Mouse (Mus musculus): ENCODE results near the gene Atxn1. TPM values are rescaled to one million over a fixed set of nuclear protein-coding genes. Genes with fewer than 3 reads are reported as not detected.

The Atxn1 gene
- total and polyA plus RNA-seq, 3 experiments, result 0.39 to 1.1 TPM; not detected in 1

GRCm38 (mm10) chr13:45539205-45539568, 425.6 kb downstream of the Atxn1 start:
- Histone ChIP-seq H3K4me1 (ENCODE audit: control insufficient read depth in 1 of 2, insufficient read depth in 2 of 2, low read length in 2 of 2) (peaks cover 1 to 5% of the 10 kb centered on the region in 2 experiments; a peak in 3 of 4 replicates), H3K27ac (ENCODE audit: control insufficient read depth, low read depth, low read length) (no peak overlapping the region), H3K27me3 (ENCODE audit: control insufficient read depth in 1 of 2, insufficient read depth in 2 of 2, low read length in 2 of 2) (no peaks in the 10 kb centered on the region), H3K9me3 (replicated peaks; ENCODE audit: insufficient read depth, low read length) (no peaks in the 10 kb centered on the region), H3K79me2 (ENCODE audit: control insufficient read depth, insufficient read depth, low read length, poor library complexity) (no peaks in the 10 kb centered on the region), H3K4me3 (ENCODE audit: control insufficient read depth in 1 of 2, insufficient read depth in 1 of 2, low read depth in 2 of 2, low read length in 2 of 2) (no peak overlapping the region), H3K36me3 (ENCODE audit: control insufficient read depth in 1 of 2, insufficient read depth in 2 of 2, low read length in 2 of 2) (peaks cover 0 to 2% of the 10 kb centered on the region in 2 experiments; a peak in 3 of 4 replicates), H3K9ac (ENCODE audit: control insufficient read depth, low read depth, low read length, poor library complexity, severe bottlenecking) (no peak overlapping the region)
- no peak for TF ChIP-seq CHD2 (IDR thresholded peaks at IDR 0.05; ENCODE audit: low read length)
- peak; percentile 53 for TF ChIP-seq ZC3H11A (IDR thresholded peaks at IDR 0.05; ENCODE audit: low read depth, low read length)
- TF ChIP-seq SMC3 (IDR thresholded peaks at IDR 0.05; ENCODE audit: low read depth, low read length), result peak; percentile 60
- TF ChIP-seq NELFE (IDR thresholded peaks at IDR 0.05; ENCODE audit: low read depth, low read length), result no peak
- TF ChIP-seq RAD21 (IDR thresholded peaks at IDR 0.05; ENCODE audit: low read depth, low read length), result peak; percentile 72
- peak; percentile 71 to 81 (median 79) for TF ChIP-seq CTCF (IDR thresholded peaks at IDR 0.05 in 2 of 3, conservative IDR thresholded peaks at IDR 0.05 in 1 of 3; ENCODE audit: control insufficient read depth in 1 of 3, insufficient read depth in 1 of 3, low read depth in 2 of 3, low read length in 3 of 3, poor library complexity in 1 of 3, severe bottlenecking in 1 of 3)
- peak; percentile 65 for DNase-seq (ENCODE audit: low read depth, low spot score)

- Histone ChIP-seq H3K4me1 (ENCODE audit: control insufficient read depth in 1 of 2, insufficient read depth in 2 of 2, low read length in 2 of 2) (peaks cover 2 to 9% of the 10 kb centered on the region in 2 experiments; a peak in 3 of 4 replicates), H3K9ac (ENCODE audit: control insufficient read depth, low read depth, low read length, poor library complexity, severe bottlenecking) (no peak overlapping the region), H3K27ac (ENCODE audit: control insufficient read depth, low read depth, low read length) (no peak overlapping the region), H3K79me2 (ENCODE audit: control insufficient read depth, insufficient read depth, low read length, poor library complexity) (no peaks in the 10 kb centered on the region), H3K4me3 (ENCODE audit: control insufficient read depth in 1 of 2, insufficient read depth in 1 of 2, low read depth in 2 of 2, low read length in 2 of 2) (no peak overlapping the region), H3K27me3 (ENCODE audit: control insufficient read depth in 1 of 2, insufficient read depth in 2 of 2, low read length in 2 of 2) (no peaks in the 10 kb centered on the region), H3K36me3 (ENCODE audit: control insufficient read depth in 1 of 2, insufficient read depth in 2 of 2, low read length in 2 of 2) (peaks cover 0 to 5% of the 10 kb centered on the region in 2 experiments; a peak in 3 of 4 replicates), H3K9me3 (replicated peaks; ENCODE audit: insufficient read depth, low read length) (no peaks in the 10 kb centered on the region)
- DNase-seq (ENCODE audit: low read depth, low spot score), result no peak
- TF ChIP-seq RAD21 (IDR thresholded peaks at IDR 0.05; ENCODE audit: low read depth, low read length) (peak; percentile 13), POLR2AphosphoS5 (IDR thresholded peaks at IDR 0.05; ENCODE audit: borderline replicate concordance, low read depth, low read length) (no peak), CTCF (IDR thresholded peaks at IDR 0.05 in 2 of 3, conservative IDR thresholded peaks at IDR 0.05 in 1 of 3; ENCODE audit: control insufficient read depth in 1 of 3, insufficient read depth in 1 of 3, low read depth in 2 of 3, low read length in 3 of 3, poor library complexity in 1 of 3, severe bottlenecking in 1 of 3) (peak in 1 of 3 experiments; percentile 16; a peak in 2 of 6 replicates)
These were observed 426.1 kb downstream of the Atxn1 start for GRCm38 (mm10) chr13:45538532-45539204.

- H3K27me3 ChIP-seq (ENCODE audit: control insufficient read depth in 1 of 2, insufficient read depth in 2 of 2, low read length in 2 of 2), result no peaks in the 10 kb centered on the region
- H3K9ac ChIP-seq (ENCODE audit: control insufficient read depth, low read depth, low read length, poor library complexity, severe bottlenecking), result no peak overlapping the region
- no peak overlapping the region for H3K27ac ChIP-seq (ENCODE audit: control insufficient read depth, low read depth, low read length)
- no peak for TF ChIP-seq E2F4 (IDR thresholded peaks at IDR 0.05; ENCODE audit: borderline replicate concordance, low read depth, low read length)
- TF ChIP-seq MAZ (IDR thresholded peaks at IDR 0.05; ENCODE audit: low read depth, low read length), result no peak
- no peak for TF ChIP-seq KAT2A (conservative IDR thresholded peaks at IDR 0.05; ENCODE audit: low read depth, low read length)
- no peak overlapping the region for H3K4me3 ChIP-seq (ENCODE audit: control insufficient read depth in 1 of 2, insufficient read depth in 1 of 2, low read depth in 2 of 2, low read length in 2 of 2)
- peaks cover 0 to 5% of the 10 kb centered on the region in 2 experiments; a peak in 3 of 4 replicates for H3K36me3 ChIP-seq (ENCODE audit: control insufficient read depth in 1 of 2, insufficient read depth in 2 of 2, low read length in 2 of 2)
- H3K9me3 ChIP-seq (replicated peaks; ENCODE audit: insufficient read depth, low read length), result no peaks in the 10 kb centered on the region
- H3K79me2 ChIP-seq (ENCODE audit: control insufficient read depth, insufficient read depth, low read length, poor library complexity), result no peaks in the 10 kb centered on the region
- peaks cover 2 to 9% of the 10 kb centered on the region in 2 experiments; a peak in 3 of 4 replicates for H3K4me1 ChIP-seq (ENCODE audit: control insufficient read depth in 1 of 2, insufficient read depth in 2 of 2, low read length in 2 of 2)
- no peak for DNase-seq (ENCODE audit: low read depth, low spot score)
These were observed 426.7 kb downstream of the Atxn1 start for GRCm38 (mm10) chr13:45538091-45538490.
